Mouse (Mus musculus): Measurements from ENCODE around the gene A930004D18Rik. TPM values are rescaled to one million over a fixed set of nuclear protein-coding genes. Genes with fewer than 3 reads are reported as not detected.

The A930004D18Rik gene
- polyA plus RNA-seq, 1 experiment from 2014 or later = 8.2 TPM

DNA sequence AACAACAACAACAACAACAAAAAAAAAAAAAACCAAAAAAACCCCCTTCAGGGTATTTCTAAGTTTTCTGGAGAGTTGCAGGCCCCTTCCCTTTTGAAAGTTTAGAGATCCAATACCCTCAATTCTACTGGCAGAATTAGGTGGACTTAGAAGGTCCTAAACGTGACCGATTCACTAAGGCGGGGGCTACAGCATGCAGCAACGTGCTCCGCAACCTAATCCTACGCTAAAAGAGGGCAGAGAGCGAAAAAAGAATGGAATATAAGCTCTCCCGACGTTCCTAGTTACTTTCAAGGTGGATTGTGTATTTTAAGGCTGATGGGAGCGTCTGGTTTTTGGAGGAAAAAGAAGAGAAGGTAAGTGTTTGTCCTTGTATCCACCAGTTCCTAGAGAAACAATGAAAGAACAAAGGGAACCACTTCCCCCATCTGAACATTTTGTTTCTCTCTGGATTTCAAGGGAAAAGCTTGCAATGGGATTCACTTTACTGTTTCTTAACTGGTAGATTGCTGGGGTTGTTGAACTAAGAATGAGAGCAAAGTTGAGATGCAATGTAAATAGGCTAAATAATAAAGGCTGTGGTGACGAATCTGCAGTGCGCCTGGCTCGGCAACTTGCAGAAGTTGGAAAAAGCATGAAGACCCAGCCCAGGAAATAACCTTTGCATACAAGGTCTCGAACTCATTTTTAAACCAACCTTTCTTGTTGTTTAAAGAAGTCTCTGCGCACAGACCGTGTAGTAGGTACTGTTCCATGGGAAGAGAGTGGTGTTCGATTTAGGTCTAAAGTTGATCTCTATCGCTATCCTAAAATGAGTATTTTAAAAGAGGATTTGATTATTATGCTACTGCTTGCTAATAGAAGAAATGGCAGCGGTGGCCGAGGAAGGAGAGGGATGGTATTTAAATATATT, 17.7 kb upstream of the A930004D18Rik start, which contains the start of gene Mllt10:
Gene Mllt10 (plus strand): TSS at position 222 of the 913 bp plus-strand sequence.
- Histone ChIP-seq H3K27me3 (ENCODE audit: control insufficient read depth, insufficient read depth, low read length) (no peaks in the 10 kb centered on the region), H3K9ac (replicated peaks; ENCODE audit: low read depth, low read length) (peak within 1 kb of the TSS; percentile 61; the same call in 1 of the 2 replicates), H3K27ac (ENCODE audit: low read depth, low read length) (peak within 1 kb of the TSS; percentile 99), H3K4me3 (ENCODE audit: low read depth, low read length) (peak within 1 kb of the TSS; percentile 63), H3K4me2 (ENCODE audit: low read depth, low read length) (peak within 1 kb of the TSS; percentile 69), H3K36me3 (ENCODE audit: control insufficient read depth, insufficient read depth, low read length) (no peaks in the 10 kb centered on the region), H3K9me3 (ENCODE audit: control insufficient read depth, low read length) (no peaks in the 10 kb centered on the region), H3K4me1 (ENCODE audit: control insufficient read depth, insufficient read depth, low read length) (peaks cover 7% of the 10 kb centered on the region; the same call in 1 of the 2 replicates)
- 4% methylated on average over 20 of the region's 20 CpGs for WGBS
- ATAC-seq (ENCODE audit: low read depth) = no peak

DNA sequence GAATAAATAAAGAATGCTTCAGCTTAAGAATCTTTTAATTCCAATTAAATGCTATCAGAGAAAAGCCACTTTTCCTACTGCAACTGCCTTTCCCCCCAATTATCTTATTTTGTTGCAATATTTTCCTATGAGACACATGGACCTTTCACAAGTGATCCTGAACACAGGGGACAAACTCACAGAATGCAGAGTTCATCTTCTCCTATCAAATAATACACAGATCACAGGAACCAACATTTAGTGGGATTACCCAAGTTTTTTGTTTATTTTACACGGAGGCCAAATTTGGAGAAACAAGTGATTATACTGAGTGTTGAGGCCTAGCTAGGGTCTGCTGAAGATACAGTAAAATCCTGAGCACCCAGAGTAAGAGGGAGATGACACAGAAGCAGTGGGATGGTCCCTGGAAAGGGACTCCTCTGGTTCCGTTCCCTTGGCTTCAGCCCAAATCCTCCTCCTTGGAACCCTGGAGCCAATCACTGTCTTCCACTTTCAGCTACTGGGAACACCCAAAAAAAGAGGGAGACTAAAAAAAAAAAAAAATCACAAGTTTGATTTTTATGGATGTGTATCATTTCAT, 16.5 kb upstream of the A930004D18Rik start:
- H3K9ac ChIP-seq (replicated peaks; ENCODE audit: low read depth, low read length) = no peak overlapping the region
- H3K27me3 ChIP-seq (ENCODE audit: control insufficient read depth, insufficient read depth, low read length) = no peaks in the 10 kb centered on the region
- no peaks in the 10 kb centered on the region for H3K36me3 ChIP-seq (ENCODE audit: control insufficient read depth, insufficient read depth, low read length)
- no peaks in the 10 kb centered on the region for H3K9me3 ChIP-seq (ENCODE audit: control insufficient read depth, low read length)
- ATAC-seq (ENCODE audit: low read depth) = no peak
- 26% methylated on average over 2 of the region's 2 CpGs for WGBS
- H3K4me2 ChIP-seq (ENCODE audit: low read depth, low read length) = no peak overlapping the region
- no peak overlapping the region for H3K4me3 ChIP-seq (ENCODE audit: low read depth, low read length)
- peaks cover 17% of the 10 kb centered on the region; the same call in 1 of the 2 replicates for H3K4me1 ChIP-seq (ENCODE audit: control insufficient read depth, insufficient read depth, low read length)
- no peak overlapping the region for H3K27ac ChIP-seq (ENCODE audit: low read depth, low read length)

DNA sequence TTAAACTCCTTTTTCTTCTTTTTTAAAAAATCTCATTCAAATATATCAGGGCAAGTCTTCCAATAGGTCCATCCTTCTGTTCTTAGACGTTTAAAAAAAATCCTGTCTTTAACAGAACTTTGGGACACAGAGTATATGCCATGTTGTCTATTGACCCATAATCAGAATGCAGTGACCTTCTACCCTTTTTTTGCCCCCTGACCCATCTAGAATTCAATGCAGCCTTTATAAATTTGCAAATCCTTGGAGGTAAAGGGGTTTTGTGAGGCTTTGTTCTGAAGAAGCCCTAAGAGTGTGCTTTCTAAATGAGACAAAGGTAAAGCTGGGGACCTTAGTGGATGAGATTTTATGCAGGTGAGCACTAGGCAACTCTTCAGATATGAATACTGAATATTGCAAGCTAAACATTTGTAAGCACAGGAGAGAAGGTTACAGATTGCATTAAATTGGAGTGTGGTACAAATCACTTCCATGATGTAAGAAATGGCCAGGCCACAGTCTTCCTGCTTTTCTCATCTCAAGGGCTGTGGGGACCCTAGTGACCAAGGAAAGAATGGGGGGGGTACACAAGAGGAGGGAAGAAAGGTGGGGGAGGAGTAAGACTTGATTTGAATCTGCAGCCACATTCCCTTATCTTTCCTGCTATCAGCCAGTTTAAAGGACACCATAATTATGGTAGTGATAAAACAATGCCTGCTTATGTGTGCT, 15.9 kb upstream of the A930004D18Rik start:
- Histone ChIP-seq H3K4me3 (ENCODE audit: low read depth, low read length) (no peak overlapping the region), H3K4me2 (ENCODE audit: low read depth, low read length) (no peak overlapping the region), H3K27ac (ENCODE audit: low read depth, low read length) (no peak overlapping the region), H3K9me3 (ENCODE audit: control insufficient read depth, low read length) (no peaks in the 10 kb centered on the region), H3K36me3 (ENCODE audit: control insufficient read depth, insufficient read depth, low read length) (no peaks in the 10 kb centered on the region), H3K27me3 (ENCODE audit: control insufficient read depth, insufficient read depth, low read length) (no peaks in the 10 kb centered on the region), H3K9ac (replicated peaks; ENCODE audit: low read depth, low read length) (no peak overlapping the region), H3K4me1 (ENCODE audit: control insufficient read depth, insufficient read depth, low read length) (peaks cover 13% of the 10 kb centered on the region; the same call in 1 of the 2 replicates)
- WGBS = 16% methylated on average over 1 of the region's 1 CpGs
- no peak for ATAC-seq (ENCODE audit: low read depth)

DNA sequence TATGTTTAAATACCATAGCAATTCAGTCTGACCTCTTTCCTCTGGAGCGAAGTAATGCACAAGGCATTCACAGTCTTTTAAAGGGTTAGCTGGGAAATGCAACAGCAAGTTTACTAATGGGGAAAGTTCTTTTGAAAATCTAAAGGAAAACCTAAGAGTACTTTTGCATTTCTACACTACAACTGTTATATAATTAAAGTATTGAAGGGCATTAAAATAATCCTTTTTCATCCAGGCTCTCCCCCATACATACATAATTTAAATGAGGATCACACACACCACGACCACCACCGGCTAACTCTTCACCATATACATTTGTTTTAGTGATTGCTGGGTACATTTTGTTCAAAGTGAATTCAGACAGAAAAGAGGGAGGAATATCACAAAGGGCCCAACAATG, 15.0 kb upstream of the A930004D18Rik start:
- H3K4me3 ChIP-seq (ENCODE audit: low read depth, low read length) = no peak overlapping the region
- no peak overlapping the region for H3K27ac ChIP-seq (ENCODE audit: low read depth, low read length)
- no peak overlapping the region for H3K9ac ChIP-seq (replicated peaks; ENCODE audit: low read depth, low read length)
- H3K4me1 ChIP-seq (ENCODE audit: control insufficient read depth, insufficient read depth, low read length) = peaks cover 13% of the 10 kb centered on the region; the same call in 1 of the 2 replicates
- 26% methylated on average over 3 of the region's 3 CpGs for WGBS
- ATAC-seq (ENCODE audit: low read depth) = no peak
- H3K36me3 ChIP-seq (ENCODE audit: control insufficient read depth, insufficient read depth, low read length) = no peaks in the 10 kb centered on the region
- no peaks in the 10 kb centered on the region for H3K27me3 ChIP-seq (ENCODE audit: control insufficient read depth, insufficient read depth, low read length)
- H3K4me2 ChIP-seq (ENCODE audit: low read depth, low read length) = no peak overlapping the region
- no peaks in the 10 kb centered on the region for H3K9me3 ChIP-seq (ENCODE audit: control insufficient read depth, low read length)

DNA sequence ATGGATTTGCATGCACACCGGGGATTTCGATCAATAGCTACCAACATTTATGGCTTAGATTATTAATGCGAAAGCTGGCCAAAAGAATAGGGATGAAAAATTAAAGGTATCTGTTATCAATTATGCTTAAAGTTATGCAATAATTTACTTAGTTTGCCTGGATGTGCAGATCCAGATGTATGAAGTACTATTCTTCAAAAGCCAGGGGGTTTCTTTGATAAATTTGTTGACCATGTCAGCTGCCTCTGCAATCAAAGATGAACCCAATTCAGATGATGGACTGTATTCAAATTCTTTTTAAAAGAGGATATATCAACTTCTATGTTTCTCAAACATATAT, 14.3 kb upstream of the A930004D18Rik start:
- WGBS = 20% methylated on average over 3 of the region's 3 CpGs
- no peak for ATAC-seq (ENCODE audit: low read depth)
- Histone ChIP-seq H3K4me3 (ENCODE audit: low read depth, low read length) (no peak overlapping the region), H3K4me2 (ENCODE audit: low read depth, low read length) (peak overlapping the region; percentile 81; the same call in 1 of the 2 replicates), H3K27ac (ENCODE audit: low read depth, low read length) (no peak overlapping the region), H3K9ac (replicated peaks; ENCODE audit: low read depth, low read length) (no peak overlapping the region), H3K9me3 (ENCODE audit: control insufficient read depth, low read length) (no peaks in the 10 kb centered on the region), H3K27me3 (ENCODE audit: control insufficient read depth, insufficient read depth, low read length) (no peaks in the 10 kb centered on the region), H3K36me3 (ENCODE audit: control insufficient read depth, insufficient read depth, low read length) (no peaks in the 10 kb centered on the region), H3K4me1 (ENCODE audit: control insufficient read depth, insufficient read depth, low read length) (peaks cover 13% of the 10 kb centered on the region; the same call in 1 of the 2 replicates)

DNA sequence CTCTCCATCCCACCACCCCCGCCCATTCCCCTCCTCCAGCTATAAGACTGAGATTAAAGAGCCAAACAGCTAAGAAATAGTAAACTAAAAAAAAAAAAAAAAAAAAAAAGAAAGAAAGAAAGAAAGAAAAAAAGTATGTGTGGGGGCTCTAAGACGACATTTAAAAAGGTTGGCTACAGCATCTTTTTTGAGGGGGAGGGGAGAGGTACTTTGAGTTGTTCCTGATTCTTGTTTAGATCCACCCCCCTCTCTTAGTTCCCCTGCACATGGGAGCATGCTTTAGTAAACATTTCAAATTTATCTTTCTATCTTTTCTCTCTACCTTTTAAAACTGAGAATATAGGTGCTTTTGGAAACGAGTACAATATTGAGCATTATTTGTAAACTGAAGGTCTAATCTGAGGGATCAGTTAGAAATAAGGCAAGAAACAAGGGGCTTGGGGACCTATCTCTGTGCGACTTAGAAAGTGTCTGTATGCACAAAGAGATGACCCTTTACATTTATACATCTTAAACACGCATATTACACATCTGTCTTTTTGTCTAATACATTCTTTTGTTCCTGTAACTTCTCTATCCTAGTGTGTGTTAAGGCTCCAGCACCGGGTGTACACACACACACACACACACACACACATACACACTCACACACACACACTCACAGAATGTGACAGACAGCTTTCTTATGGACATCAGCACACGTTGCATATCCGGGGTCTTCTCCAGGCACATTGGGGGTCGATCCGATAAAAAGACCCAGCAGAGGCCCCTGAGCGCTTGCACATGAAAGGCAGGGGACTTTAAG, 13.7 kb upstream of the A930004D18Rik start:
- Histone ChIP-seq H3K9ac (replicated peaks; ENCODE audit: low read depth, low read length) (peak overlapping the region; percentile 46; the same call in 1 of the 2 replicates), H3K36me3 (ENCODE audit: control insufficient read depth, insufficient read depth, low read length) (no peaks in the 10 kb centered on the region), H3K9me3 (ENCODE audit: control insufficient read depth, low read length) (no peaks in the 10 kb centered on the region), H3K4me3 (ENCODE audit: low read depth, low read length) (peak overlapping the region; percentile 19; the same call in 1 of the 2 replicates), H3K4me1 (ENCODE audit: control insufficient read depth, insufficient read depth, low read length) (peaks cover 13% of the 10 kb centered on the region; the same call in 1 of the 2 replicates), H3K27ac (ENCODE audit: low read depth, low read length) (peak overlapping the region; percentile 99; the same call in 1 of the 2 replicates), H3K27me3 (ENCODE audit: control insufficient read depth, insufficient read depth, low read length) (no peaks in the 10 kb centered on the region), H3K4me2 (ENCODE audit: low read depth, low read length) (peak overlapping the region; percentile 81)
- 11% methylated on average over 11 of the region's 11 CpGs for WGBS
- ATAC-seq (ENCODE audit: low read depth) = no peak

DNA sequence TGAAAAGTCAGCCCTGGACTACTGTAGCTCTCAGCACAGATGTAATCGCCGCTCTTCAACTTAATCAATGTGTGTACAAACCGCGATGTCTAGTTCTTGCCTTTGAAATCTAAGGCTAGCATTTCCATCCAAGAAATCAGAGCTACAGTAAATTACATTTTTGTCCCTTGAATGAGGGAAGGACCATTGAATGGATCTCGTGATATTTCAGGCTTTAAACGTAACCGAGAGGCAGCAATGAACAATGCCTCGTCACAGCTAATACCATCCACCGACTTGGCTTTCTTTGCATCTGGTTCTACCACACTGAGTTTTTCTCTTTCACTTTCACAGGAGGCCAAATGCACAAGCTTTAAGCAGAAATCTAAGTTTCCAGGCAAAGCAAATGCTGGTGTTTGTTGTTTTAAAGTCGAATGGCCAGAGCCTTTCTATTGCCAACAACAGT, 13.0 kb upstream of the A930004D18Rik start:
- ATAC-seq (ENCODE audit: low read depth) = no peak
- Histone ChIP-seq H3K36me3 (ENCODE audit: control insufficient read depth, insufficient read depth, low read length) (no peaks in the 10 kb centered on the region), H3K27me3 (ENCODE audit: control insufficient read depth, insufficient read depth, low read length) (no peaks in the 10 kb centered on the region), H3K4me3 (ENCODE audit: low read depth, low read length) (peak overlapping the region; percentile 19), H3K9ac (replicated peaks; ENCODE audit: low read depth, low read length) (peak overlapping the region; percentile 46), H3K9me3 (ENCODE audit: control insufficient read depth, low read length) (no peaks in the 10 kb centered on the region), H3K4me1 (ENCODE audit: control insufficient read depth, insufficient read depth, low read length) (peaks cover 13% of the 10 kb centered on the region; the same call in 1 of the 2 replicates), H3K4me2 (ENCODE audit: low read depth, low read length) (peak overlapping the region; percentile 81), H3K27ac (ENCODE audit: low read depth, low read length) (peak overlapping the region; percentile 99)
- 8% methylated on average over 10 of the region's 10 CpGs for WGBS

DNA sequence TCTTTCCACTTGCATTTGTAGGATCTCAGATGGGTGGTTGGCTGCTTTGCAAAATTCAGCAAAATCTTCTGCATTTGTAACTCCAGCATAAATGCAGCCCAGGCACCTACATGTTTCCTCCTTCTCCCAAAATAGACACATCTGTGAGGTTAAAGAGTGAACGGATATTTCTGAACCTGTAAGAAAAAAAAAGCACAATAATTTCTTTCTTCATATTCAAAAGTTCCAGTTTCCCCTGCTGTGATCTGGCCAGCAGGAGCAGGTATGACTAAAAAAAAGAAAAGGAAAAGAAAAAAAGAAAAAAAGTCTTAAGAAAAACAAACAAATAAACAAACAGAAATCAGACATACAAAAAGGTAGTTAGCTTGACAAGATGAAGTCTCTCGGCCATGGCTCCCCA, 12.5 kb upstream of the A930004D18Rik start:
- Histone ChIP-seq H3K4me1 (ENCODE audit: control insufficient read depth, insufficient read depth, low read length) (peaks cover 13% of the 10 kb centered on the region; the same call in 1 of the 2 replicates), H3K36me3 (ENCODE audit: control insufficient read depth, insufficient read depth, low read length) (no peaks in the 10 kb centered on the region), H3K9me3 (ENCODE audit: control insufficient read depth, low read length) (no peaks in the 10 kb centered on the region), H3K27ac (ENCODE audit: low read depth, low read length) (peak overlapping the region; percentile 99), H3K9ac (replicated peaks; ENCODE audit: low read depth, low read length) (peak overlapping the region; percentile 46; the same call in 1 of the 2 replicates), H3K4me2 (ENCODE audit: low read depth, low read length) (peak overlapping the region; percentile 81), H3K4me3 (ENCODE audit: low read depth, low read length) (peak overlapping the region; percentile 19; the same call in 1 of the 2 replicates), H3K27me3 (ENCODE audit: control insufficient read depth, insufficient read depth, low read length) (no peaks in the 10 kb centered on the region)
- 8% methylated on average over 2 of the region's 2 CpGs for WGBS
- no peak for ATAC-seq (ENCODE audit: low read depth)
